ENCODE assay signal across 9 mouse cellular contexts in genomic region chr17:5091490-5091889, GRCm38 (mm10).
DNase-seq lines count a peak whose midpoint lies in the region; ATAC-seq and TF ChIP-seq lines count a peak whose summit lies in the region.
"Had no signal": no experiment of that assay in that cellular context is flagged by ENCODE, and none has a peak within 500 bp of the region (broad histone marks: within the 10 kb centered on the region; RNA-seq: fewer than 3 reads in every experiment).

No protein-coding gene starts in this region.

- 47% methylated on average over 16 of the region's 16 CpGs for WGBS in liver, postnatal 0 days (ENCODE audit: insufficient replicate concordance)

- H3K9ac ChIP-seq in liver, postnatal 0 days (replicated peaks): no peak overlapping the region

- H3K27ac ChIP-seq in layer of hippocampus, adult 2 months: 0 out of 2 replicates have a peak overlapping the region, but pooled peaks have one; percentile 23
- H3K27ac ChIP-seq in liver, postnatal 0 days (ENCODE audit: low read depth): 0 out of 2 replicates have a peak overlapping the region, but pooled peaks have one; percentile 34

- DNase-seq in layer of hippocampus, adult 2 months (ENCODE audit: low spot score in 2 of 2): no peak
- DNase-seq in layer of hippocampus, adult 8-10 months (ENCODE audit: low spot score in 2 of 2): no peak
- DNase-seq in CD4-positive, CD25-positive, alpha-beta regulatory T cell, adult 2 months (ENCODE audit: low read depth, low spot score): peak; percentile 57
- DNase-seq in ZHBTc4 (ENCODE audit: low read depth, low spot score): peak; percentile 36
- no peak for DNase-seq in liver, postnatal 0 days
- no peak for DNase-seq in c-Kit-positive CD71-positive TER-119-positive erythroid progenitor cells, embryonic 14.5 days (ENCODE audit: low spot score)
- no peak for DNase-seq in embryo, embryonic 10 days (ENCODE audit: low spot score)
- DNase-seq: embryo, embryonic 11 days; kidney, adult 18-20 months had no signal

- H3K4me2 ChIP-seq in liver, postnatal 0 days (ENCODE audit: low read depth, low read length): peak overlapping the region; percentile 19; the same call in 1 of the 2 replicates

- H3K4me1 ChIP-seq in liver, postnatal 0 days (ENCODE audit: insufficient read depth): peaks cover 50% of the 10 kb centered on the region

- TF ChIP-seq CTCF in layer of hippocampus, adult 2 months (conservative IDR thresholded peaks at IDR 0.05): no peak
- TF ChIP-seq CTCF in liver, postnatal 0 days (IDR thresholded peaks at IDR 0.05; ENCODE audit: low read depth): no peak

- no peak overlapping the region for H3K4me3 ChIP-seq in layer of hippocampus, adult 2 months
- no peak overlapping the region for H3K4me3 ChIP-seq in liver, postnatal 0 days (ENCODE audit: low read depth, low read length)

- no peaks in the 10 kb centered on the region for H3K27me3 ChIP-seq in liver, postnatal 0 days (ENCODE audit: insufficient read depth, low read length)

- H3K9me3 ChIP-seq in liver, postnatal 0 days (ENCODE audit: low read length): no peaks in the 10 kb centered on the region

- no peak for TF ChIP-seq EP300 in liver, postnatal 0 days (IDR thresholded peaks at IDR 0.05; ENCODE audit: low read depth)

- H3K36me3 ChIP-seq in liver, postnatal 0 days (replicated peaks; ENCODE audit: insufficient read depth, low read length): no peaks in the 10 kb centered on the region

- ATAC-seq in liver, postnatal 0 days: peak; percentile 17

Comparison
In these comparisons a context has a peak if more than half of its experiments do, and no peak if none do; other contexts are left out.
1. DNase-seq: peak in CD4-positive, CD25-positive, alpha-beta regulatory T cell, adult 2 months (single experiment) and ZHBTc4 (single experiment); none in layer of hippocampus, adult 2 months (0 of 2), layer of hippocampus, adult 8-10 months (0 of 2), liver, postnatal 0 days (single experiment), c-Kit-positive CD71-positive TER-119-positive erythroid progenitor cells, embryonic 14.5 days (single experiment) and embryo, embryonic 10 days (single experiment).